Mouse (Mus musculus) thymus, postnatal 36 days (tissue): ENCODE measurements around the gene Il12rb1.
A peak's percentile ranks its signal among the peaks of the same experiment; 100 is the strongest.

Experiments
- DNase-seq, 2 experiments: peaks; one replicate each; pipeline ENCODE4 v3.0.0; 2022; ENCODE audit warnings: mixed read lengths in 2 of 2

Il12rb1 gene

DNA sequence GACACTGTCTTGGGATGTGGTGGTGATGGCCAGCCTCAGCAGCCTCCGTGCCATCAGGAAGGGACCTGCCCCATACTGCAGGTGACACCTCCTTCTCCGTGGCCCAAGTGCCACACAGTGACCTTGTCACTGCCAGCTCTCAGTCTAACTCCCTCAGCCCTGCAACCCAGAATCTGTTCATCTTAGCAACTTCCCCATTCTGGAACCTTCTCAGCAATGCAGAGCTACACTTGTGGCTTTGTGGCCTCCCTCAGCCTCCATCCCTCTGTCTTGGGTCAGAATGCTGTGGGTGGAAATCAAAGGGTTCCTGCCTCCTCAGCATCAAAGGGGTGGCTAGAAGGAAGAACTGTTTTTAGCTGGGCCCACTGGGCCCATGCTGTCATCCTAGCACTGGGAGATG is 45.6 kb downstream of the Il12rb1 start:
- no peak for DNase-seq

- no peak for DNase-seq
Observed at GRCm38 (mm10) chr8:70856028-70856427, 47.8 kb downstream of the Il12rb1 start.

DNA sequence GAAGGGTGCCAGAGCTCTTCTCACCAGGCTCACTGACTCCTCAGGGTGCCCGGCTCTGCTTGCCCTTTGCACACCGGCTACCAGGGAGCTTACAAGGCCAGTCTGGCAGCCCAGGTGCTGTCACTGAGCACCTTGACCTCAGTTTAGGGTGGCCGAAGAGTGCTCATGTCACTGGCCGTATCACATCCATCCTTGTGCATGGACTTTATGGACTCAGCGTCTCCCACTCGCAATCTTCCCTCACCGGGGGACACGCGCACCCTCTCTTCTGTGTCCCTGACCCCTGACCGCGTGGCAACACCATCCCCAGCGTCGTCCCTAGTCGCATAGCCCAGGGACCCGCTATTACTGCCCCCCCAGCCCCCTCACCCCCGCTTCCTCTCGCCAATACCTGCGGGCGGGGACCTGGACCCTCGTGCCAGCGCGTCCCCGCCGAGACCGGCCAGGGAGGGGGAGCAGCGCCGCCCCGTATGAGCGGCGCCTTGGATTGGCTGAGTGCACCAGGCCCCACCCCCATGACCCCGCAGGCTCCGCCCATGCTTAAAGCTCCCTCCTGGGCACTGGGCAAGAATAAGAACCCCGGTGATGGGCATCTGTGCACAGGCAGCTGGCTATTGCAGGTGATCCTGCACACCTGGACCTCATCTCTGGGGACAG is 48.4 kb downstream of the Il12rb1 start:
- peak in 1 of 2 experiments; percentile 52 for DNase-seq

DNA sequence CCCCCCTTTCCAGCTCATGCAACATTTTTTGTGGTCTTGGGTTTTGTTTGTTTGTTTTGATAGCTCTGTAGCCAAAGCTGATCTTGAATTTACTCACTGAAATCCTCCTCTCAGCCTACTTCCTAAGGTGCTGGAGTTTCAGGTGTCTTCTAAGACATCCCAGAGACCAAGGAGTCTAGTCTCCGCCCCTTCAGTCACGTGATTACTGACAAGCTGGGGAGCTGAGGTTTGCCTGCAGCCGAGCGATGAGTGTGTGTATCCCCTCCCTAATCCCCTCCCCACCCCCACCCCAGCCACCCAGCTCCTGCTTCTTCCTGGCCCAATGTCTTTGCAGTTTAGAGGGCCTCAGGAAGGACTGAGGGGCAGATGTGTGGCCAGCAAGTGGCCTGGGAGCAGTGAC is 49.3 kb downstream of the Il12rb1 start:
- peak in 1 of 2 experiments; percentile 40 for DNase-seq

DNA sequence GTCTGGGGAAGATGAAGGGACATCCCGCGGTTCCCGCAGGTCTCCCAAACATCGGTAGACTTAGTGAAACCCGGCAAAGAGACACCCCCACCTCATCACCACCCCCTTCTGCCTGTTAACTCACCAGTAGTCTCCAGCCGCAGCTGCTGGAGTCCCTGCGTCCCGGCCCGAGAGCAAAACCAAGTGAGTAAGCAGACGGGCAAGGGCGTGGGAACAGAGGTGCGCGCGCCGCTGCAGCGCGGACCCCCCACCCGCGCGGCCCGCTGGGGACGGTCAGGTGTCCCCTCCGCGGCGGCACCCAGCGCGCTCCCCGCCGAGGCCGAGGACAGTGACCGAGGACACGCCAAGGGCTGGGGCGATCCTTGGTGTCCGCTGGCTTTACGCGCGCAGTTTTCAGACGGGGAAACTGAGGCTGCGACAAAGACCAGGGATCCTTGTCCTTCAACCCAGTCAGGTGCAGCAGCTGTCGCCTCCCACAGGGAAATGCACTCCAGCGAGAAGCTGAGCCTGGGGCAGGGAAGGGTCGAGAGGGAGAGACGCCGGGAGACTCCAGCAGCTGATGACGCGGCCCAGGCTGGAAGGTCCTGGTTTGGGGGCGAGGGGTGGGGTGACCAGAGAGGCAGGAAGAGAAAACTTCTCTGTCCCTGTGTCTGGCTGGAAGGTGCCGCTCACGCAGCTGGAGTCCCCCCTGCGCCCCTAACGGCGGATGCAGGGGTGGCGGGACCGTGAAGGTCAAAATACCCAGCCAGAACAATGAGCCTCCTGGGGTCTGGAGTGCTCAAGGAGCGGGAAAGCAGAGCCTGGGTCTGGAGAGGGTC is 54.8 kb downstream of the Il12rb1 start, which contains the start of gene Kcnn1:
Gene Kcnn1 (minus strand): TSS at position 435 of the 818 bp plus-strand sequence.
- DNase-seq, result peak in 1 of 2 experiments; percentile 48

DNA sequence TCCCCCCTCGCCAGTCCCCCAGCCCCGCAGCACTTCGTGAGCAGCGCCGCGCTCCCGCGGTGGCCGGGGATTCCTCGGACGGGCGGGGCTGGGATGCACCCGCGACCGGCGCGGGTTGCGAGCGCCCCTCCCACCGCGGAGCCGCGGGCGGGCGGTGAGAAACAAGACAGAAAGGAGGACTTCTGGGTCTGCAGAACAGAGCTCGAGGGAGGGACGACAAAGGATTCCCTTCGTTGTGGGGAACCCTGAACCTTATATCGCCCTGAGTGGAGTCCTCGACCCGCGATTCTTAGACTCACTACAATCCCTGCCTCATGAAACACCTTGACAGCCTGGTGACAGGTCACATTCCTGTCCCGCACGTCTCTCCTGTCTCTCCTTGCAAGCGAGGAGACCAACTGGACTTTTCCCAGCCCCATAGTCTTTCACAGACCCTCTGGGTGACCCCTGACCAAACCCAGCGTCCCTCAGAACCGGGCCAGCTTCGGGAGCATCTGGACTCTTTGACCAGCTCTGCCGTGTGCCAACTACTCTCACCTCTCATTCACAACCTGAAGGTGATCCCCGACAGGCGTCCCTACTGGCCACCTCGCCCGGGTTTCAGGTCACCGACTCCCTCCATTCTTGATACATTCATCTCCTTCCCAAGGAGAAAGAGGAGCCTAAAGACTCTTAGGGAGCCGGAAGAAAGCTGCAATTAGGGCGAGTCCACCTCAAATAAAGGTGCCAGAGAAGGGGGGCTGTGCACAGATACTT is 55.9 kb downstream of the Il12rb1 start:
- DNase-seq, result peak in 1 of 2 experiments; percentile 46

DNA sequence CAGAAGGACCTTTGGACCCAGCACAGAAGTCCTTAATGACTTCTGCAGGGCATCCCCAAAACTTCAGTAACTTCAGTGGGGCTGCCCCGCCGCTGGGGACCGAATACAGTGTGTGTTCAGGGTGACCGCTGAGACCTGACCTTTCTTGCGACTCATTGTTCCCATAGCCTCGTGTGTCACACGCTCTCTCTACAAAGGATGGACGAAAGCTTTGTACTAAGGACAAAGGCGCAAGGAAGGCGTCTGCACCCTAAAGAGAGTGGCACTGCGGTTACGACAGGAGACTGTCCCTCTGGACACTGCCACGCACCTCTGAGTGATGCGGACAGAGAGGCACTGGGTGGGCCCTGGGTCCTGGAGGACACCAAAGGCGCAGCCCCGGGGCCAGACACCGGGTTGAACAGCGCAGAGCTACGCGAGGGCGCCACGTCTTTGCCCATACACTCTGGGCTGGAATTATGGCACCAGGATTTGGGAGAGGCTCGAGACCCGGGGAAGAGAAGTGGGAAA is 56.5 kb downstream of the Il12rb1 start:
- DNase-seq, result peak; percentile 40 to 61

DNA sequence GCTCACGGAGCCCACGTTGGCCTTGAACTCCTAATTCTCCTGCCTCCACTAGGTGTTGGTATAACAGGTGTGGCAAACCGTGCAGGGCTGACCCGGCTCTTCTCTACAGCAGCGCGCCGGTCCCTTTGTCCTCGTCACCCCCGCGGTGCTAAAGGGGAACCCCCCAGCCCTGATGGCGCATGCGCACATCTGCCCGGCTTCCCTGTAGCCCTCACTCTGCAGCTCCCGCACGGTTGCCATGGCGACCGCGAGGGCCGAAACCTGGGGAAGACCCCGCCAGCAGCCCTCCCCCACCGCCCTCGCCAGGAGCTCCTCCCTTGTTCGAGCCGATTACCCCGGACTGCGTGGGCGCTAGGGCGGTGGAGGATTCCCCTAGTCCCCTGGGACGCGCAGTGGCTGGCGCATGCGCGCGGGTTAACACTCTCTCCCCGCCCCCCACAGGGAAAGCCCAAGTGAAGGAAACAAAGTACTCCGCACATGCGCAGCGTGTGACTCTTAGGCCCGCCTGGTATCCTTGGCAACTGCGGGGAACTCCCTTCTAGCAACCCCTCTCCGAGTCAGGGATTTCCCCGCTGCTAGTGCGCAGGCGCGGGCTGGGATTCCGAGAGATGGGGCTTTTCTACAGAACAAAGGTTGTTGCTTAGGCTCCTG is 57.2 kb downstream of the Il12rb1 start:
- DNase-seq, result peak; percentile 99

DNA sequence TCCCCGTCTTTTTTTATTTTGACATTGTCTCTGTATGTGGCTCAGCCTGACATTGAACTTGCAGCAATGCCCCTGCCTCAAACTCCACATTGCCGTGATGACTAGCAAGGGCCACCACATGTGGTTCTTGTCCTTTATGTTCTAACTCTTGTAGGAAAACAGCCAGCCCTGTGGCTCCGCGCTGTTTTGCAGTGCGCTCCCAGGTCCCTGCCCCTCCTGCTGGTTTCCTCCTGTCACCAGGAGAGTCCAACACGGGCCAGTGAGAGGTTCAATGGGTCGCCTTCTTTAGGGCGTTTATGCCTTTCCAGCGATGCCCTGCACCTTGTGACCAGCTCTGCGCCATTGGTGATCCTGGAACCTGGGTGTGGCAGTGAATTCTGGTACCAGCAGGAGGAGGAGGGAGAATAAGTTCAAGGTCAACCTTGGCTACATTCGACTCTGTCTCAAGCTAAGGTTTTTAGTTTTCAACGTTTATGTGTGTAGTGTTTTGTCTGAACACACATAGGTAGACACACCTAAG is 57.8 kb downstream of the Il12rb1 start:
- no peak for DNase-seq

GRCm38 (mm10) chr8:70866566-70866965 is 58.3 kb downstream of the Il12rb1 start:
- no peak for DNase-seq

DNA sequence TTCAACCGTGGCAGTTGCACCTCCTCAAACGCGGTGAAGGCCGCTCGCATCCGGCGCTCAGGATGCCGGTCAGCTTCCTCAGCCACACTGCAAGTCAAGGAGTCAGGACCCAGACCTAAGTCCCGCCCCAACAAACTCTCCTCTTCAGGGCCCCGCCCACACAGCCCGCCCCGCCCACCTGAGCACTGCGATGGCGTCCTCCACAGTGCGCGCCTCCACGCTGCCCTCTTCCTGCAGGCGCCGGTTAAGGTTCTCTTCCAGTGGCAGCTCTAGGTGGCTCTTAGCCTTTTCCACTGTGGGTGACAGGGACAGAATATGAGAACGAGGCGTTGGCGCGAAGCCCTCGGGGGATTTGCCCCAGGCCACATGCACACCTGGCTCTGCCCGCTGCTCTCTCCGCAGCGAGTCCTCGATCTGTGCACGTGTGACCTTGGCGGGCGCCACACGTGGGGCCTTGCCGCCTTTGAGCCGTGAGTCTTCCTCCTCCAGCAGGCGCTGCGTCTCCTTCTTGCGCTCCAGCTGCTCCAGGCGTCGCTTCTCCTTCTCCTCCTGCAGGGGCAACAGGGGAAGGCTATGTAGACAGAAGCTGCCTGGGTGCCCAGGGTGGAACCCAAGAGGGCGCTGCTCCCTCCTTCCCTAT is 60.4 kb downstream of the Il12rb1 start:
- DNase-seq, result peak; percentile 68 to 78

GRCm38 (mm10) chr8:70869199-70869571 is 60.9 kb downstream of the Il12rb1 start:
- DNase-seq, result no peak

GRCm38 (mm10) chr8:70869601-70870041 is 61.4 kb downstream of the Il12rb1 start:
- peak; percentile 71 to 72 for DNase-seq
